Mouse (Mus musculus) brain, embryonic 14.5 days (tissue): ENCODE data around the gene Col6a5.

ENCODE experiments used
- CTCF ChIP-seq: fragments of 200-500 bp; IDR thresholded peaks from 2 replicates; pipeline ENCODE4 v1.5.1; 2012; ENCODE audit warnings: inconsistent platforms, mild to moderate bottlenecking, moderate library complexity, borderline replicate concordance; ENCODE audit not compliant: insufficient read depth, insufficient read length; ENCODE audit errors: extremely low read depth
- POLR2A ChIP-seq: fragments of 200-500 bp; IDR thresholded peaks from 2 replicates; pipeline ENCODE4 v1.6.1; 2012; ENCODE audit warnings: mild to moderate bottlenecking, inconsistent platforms, borderline replicate concordance; ENCODE audit not compliant: poor library complexity, insufficient read depth, insufficient read length, severe bottlenecking; ENCODE audit errors: extremely low read depth

DNA sequence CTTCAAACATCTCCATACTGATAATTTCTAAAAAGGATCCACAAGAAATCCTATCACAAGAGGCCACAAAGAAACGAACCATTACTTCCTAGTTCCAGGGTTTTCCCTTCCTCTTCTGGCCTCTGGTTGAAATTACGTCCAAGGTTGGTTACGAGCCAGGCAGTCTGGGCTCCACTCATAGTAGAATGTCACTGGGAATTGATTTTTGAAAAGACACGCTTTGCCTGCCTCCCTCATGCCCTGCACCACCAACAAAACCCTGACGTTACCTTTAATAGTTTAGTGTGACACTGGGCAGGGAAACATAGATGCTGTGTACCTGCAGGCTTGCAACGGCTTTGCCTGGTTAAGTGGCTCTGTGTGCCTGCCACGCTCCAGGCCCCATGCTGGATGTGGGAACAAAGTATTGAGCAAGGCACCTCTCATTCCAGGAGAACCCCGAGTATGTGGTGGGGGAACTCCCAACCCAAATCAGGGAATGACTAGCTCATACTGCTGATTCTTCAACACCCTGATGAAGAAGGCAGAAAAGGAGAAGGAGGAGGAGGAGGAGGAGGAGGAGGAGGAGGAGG lies 133.3 kb downstream of the Col6a5 start:
- TF ChIP-seq POLR2A (no peak), CTCF (no peak)
